Mouse (Mus musculus) liver, postnatal 0 days (tissue): ENCODE results near the gene Shank1.

Experiments
- CTCF ChIP-seq: sonication (generic); IDR thresholded peaks from 2 replicates; pipeline ENCODE4 v1.5.1; 2016; ENCODE audit warnings: antibody characterized with exemption, low read depth
- EP300 ChIP-seq: IDR thresholded peaks from 2 replicates; pipeline ENCODE4 v1.6.1; 2016; ENCODE audit warnings: antibody characterized with exemption, low read depth, mild to moderate bottlenecking

GRCm38 (mm10) chr7:44405346-44406014, 95.4 kb downstream of the Shank1 start:
- no peak for TF ChIP-seq EP300
- TF ChIP-seq CTCF = no peak
